Mouse (Mus musculus): ENCODE measurements around the gene Gsdme. TPM values are rescaled to one million over a fixed set of nuclear protein-coding genes. Genes with fewer than 3 reads are reported as not detected.

Gene Gsdme
- polyA plus RNA-seq, 1 experiment from 2014 or later = 14.1 TPM

GRCm38 (mm10) chr6:50205093-50205492, 58.6 kb downstream of the Gsdme start:
- H3K9me3 ChIP-seq (ENCODE audit: control insufficient read depth, low read length) = no peaks in the 10 kb centered on the region
- H3K4me2 ChIP-seq (replicated peaks; ENCODE audit: low read depth) = no peak overlapping the region
- ATAC-seq (ENCODE audit: low FRiP score, low TSS enrichment) (no peak), DNase-seq (ENCODE audit: low spot score) (no peak)
- H3K27me3 ChIP-seq (ENCODE audit: control insufficient read depth, insufficient read depth, low read length) = no peaks in the 10 kb centered on the region
- 90% methylated on average over 4 of the region's 4 CpGs for WGBS
- H3K27ac ChIP-seq (replicated peaks) = no peak overlapping the region
- no peak overlapping the region for H3K4me3 ChIP-seq (ENCODE audit: low read depth, low read length)
- no peaks in the 10 kb centered on the region for H3K36me3 ChIP-seq (ENCODE audit: control insufficient read depth, insufficient read depth, low read length)
- no peaks in the 10 kb centered on the region for H3K4me1 ChIP-seq (replicated peaks; ENCODE audit: control insufficient read depth, insufficient read depth)
- TF ChIP-seq EP300 (optimal IDR thresholded peaks at IDR 0.05) (no peak), CTCF (IDR thresholded peaks at IDR 0.05; ENCODE audit: low read depth) (no peak)
- H3K9ac ChIP-seq (ENCODE audit: low read length) = no peak overlapping the region

- Histone ChIP-seq H3K4me3 (ENCODE audit: low read depth, low read length) (no peak overlapping the region), H3K27me3 (ENCODE audit: control insufficient read depth, insufficient read depth, low read length) (no peaks in the 10 kb centered on the region), H3K4me1 (replicated peaks; ENCODE audit: control insufficient read depth, insufficient read depth) (no peaks in the 10 kb centered on the region), H3K36me3 (ENCODE audit: control insufficient read depth, insufficient read depth, low read length) (no peaks in the 10 kb centered on the region), H3K9ac (ENCODE audit: low read length) (no peak overlapping the region), H3K9me3 (ENCODE audit: control insufficient read depth, low read length) (no peaks in the 10 kb centered on the region), H3K4me2 (replicated peaks; ENCODE audit: low read depth) (no peak overlapping the region), H3K27ac (replicated peaks) (no peak overlapping the region)
- DNase-seq (ENCODE audit: low spot score) (no peak), ATAC-seq (ENCODE audit: low FRiP score, low TSS enrichment) (0 out of 2 replicates have a peak, but pooled peaks have one; percentile 35)
- 80% methylated on average over 4 of the region's 4 CpGs for WGBS
- no peak for TF ChIP-seq EP300 (optimal IDR thresholded peaks at IDR 0.05)
- TF ChIP-seq CTCF (IDR thresholded peaks at IDR 0.05; ENCODE audit: low read depth) = no peak
These were observed 59.3 kb downstream of the Gsdme start for GRCm38 (mm10) chr6:50204356-50204755.

GRCm38 (mm10) chr6:50193851-50194250, 69.8 kb downstream of the Gsdme start:
- Histone ChIP-seq H3K27ac (replicated peaks) (no peak overlapping the region), H3K9me3 (ENCODE audit: control insufficient read depth, low read length) (no peaks in the 10 kb centered on the region), H3K27me3 (ENCODE audit: control insufficient read depth, insufficient read depth, low read length) (no peaks in the 10 kb centered on the region), H3K4me3 (ENCODE audit: low read depth, low read length) (no peak overlapping the region), H3K9ac (ENCODE audit: low read length) (no peak overlapping the region), H3K36me3 (ENCODE audit: control insufficient read depth, insufficient read depth, low read length) (no peaks in the 10 kb centered on the region), H3K4me1 (replicated peaks; ENCODE audit: control insufficient read depth, insufficient read depth) (no peaks in the 10 kb centered on the region), H3K4me2 (replicated peaks; ENCODE audit: low read depth) (no peak overlapping the region)
- DNase-seq (ENCODE audit: low spot score) (no peak), ATAC-seq (ENCODE audit: low FRiP score, low TSS enrichment) (no peak)
- TF ChIP-seq EP300 (optimal IDR thresholded peaks at IDR 0.05) = no peak
- 62% methylated on average over 5 of the region's 5 CpGs for WGBS

- DNase-seq (ENCODE audit: low spot score) (no peak), ATAC-seq (ENCODE audit: low FRiP score, low TSS enrichment) (no peak)
- H3K4me3 ChIP-seq (ENCODE audit: low read depth, low read length) = no peak overlapping the region
- H3K27ac ChIP-seq (replicated peaks) = no peak overlapping the region
- no peak overlapping the region for H3K9ac ChIP-seq (ENCODE audit: low read length)
- WGBS = 78% methylated on average over 3 of the region's 3 CpGs
- H3K27me3 ChIP-seq (ENCODE audit: control insufficient read depth, insufficient read depth, low read length) = no peaks in the 10 kb centered on the region
- H3K4me1 ChIP-seq (replicated peaks; ENCODE audit: control insufficient read depth, insufficient read depth) = no peaks in the 10 kb centered on the region
- H3K4me2 ChIP-seq (replicated peaks; ENCODE audit: low read depth) = no peak overlapping the region
- no peak for TF ChIP-seq EP300 (optimal IDR thresholded peaks at IDR 0.05)
- no peak for TF ChIP-seq CTCF (IDR thresholded peaks at IDR 0.05; ENCODE audit: low read depth)
- no peaks in the 10 kb centered on the region for H3K9me3 ChIP-seq (ENCODE audit: control insufficient read depth, low read length)
- no peaks in the 10 kb centered on the region for H3K36me3 ChIP-seq (ENCODE audit: control insufficient read depth, insufficient read depth, low read length)
These were observed 70.8 kb downstream of the Gsdme start for GRCm38 (mm10) chr6:50192822-50193221.

- H3K9ac ChIP-seq (ENCODE audit: low read length) = no peak overlapping the region
- no peak overlapping the region for H3K4me2 ChIP-seq (replicated peaks; ENCODE audit: low read depth)
- DNase-seq (ENCODE audit: low spot score) (no peak), ATAC-seq (ENCODE audit: low FRiP score, low TSS enrichment) (no peak)
- TF ChIP-seq CTCF (IDR thresholded peaks at IDR 0.05; ENCODE audit: low read depth) = no peak
- no peak for TF ChIP-seq EP300 (optimal IDR thresholded peaks at IDR 0.05)
- no peaks in the 10 kb centered on the region for H3K36me3 ChIP-seq (ENCODE audit: control insufficient read depth, insufficient read depth, low read length)
- no peak overlapping the region for H3K27ac ChIP-seq (replicated peaks)
- H3K9me3 ChIP-seq (ENCODE audit: control insufficient read depth, low read length) = no peaks in the 10 kb centered on the region
- H3K4me1 ChIP-seq (replicated peaks; ENCODE audit: control insufficient read depth, insufficient read depth) = no peaks in the 10 kb centered on the region
- 51% methylated on average over 1 of the region's 1 CpGs for WGBS
- H3K27me3 ChIP-seq (ENCODE audit: control insufficient read depth, insufficient read depth, low read length) = no peaks in the 10 kb centered on the region
- H3K4me3 ChIP-seq (ENCODE audit: low read depth, low read length) = no peak overlapping the region
These were observed 71.5 kb downstream of the Gsdme start for GRCm38 (mm10) chr6:50192169-50192568.

- 79% methylated on average over 3 of the region's 3 CpGs for whole genome bisulfite sequencing
- ATAC-seq (ENCODE audit: low FRiP score, low TSS enrichment) (no peak), DNase-seq (ENCODE audit: low spot score) (no peak)
These were observed 72.1 kb downstream of the Gsdme start for GRCm38 (mm10) chr6:50191605-50192004.

More at GRCm38 (mm10) chr6:50191605-50192004, 72.1 kb downstream of the Gsdme start:
- no peaks in the 10 kb centered on the region for H3K9me3 ChIP-seq (ENCODE audit: control insufficient read depth, low read length)
- H3K36me3 ChIP-seq (ENCODE audit: control insufficient read depth, insufficient read depth, low read length) = no peaks in the 10 kb centered on the region
- H3K27ac ChIP-seq (replicated peaks) = no peak overlapping the region
- H3K4me1 ChIP-seq (replicated peaks; ENCODE audit: control insufficient read depth, insufficient read depth) = no peaks in the 10 kb centered on the region
- no peak overlapping the region for H3K9ac ChIP-seq (ENCODE audit: low read length)
- no peak overlapping the region for H3K4me2 ChIP-seq (replicated peaks; ENCODE audit: low read depth)
- H3K27me3 ChIP-seq (ENCODE audit: control insufficient read depth, insufficient read depth, low read length) = no peaks in the 10 kb centered on the region
- no peak for TF ChIP-seq EP300 (optimal IDR thresholded peaks at IDR 0.05)
- no peak for TF ChIP-seq CTCF (IDR thresholded peaks at IDR 0.05; ENCODE audit: low read depth)
- H3K4me3 ChIP-seq (ENCODE audit: low read depth, low read length) = no peak overlapping the region

Measured in stomach, postnatal 0 days (tissue).